Mouse (Mus musculus): Measurements from ENCODE around the gene Cyp2u1.

Gene Cyp2u1

GRCm38 (mm10) chr3:131251601-131252000 is 51.4 kb downstream of the Cyp2u1 start:
- DNase-seq, result no peak

- no peak for DNase-seq
These were observed 52.0 kb downstream of the Cyp2u1 start for GRCm38 (mm10) chr3:131250978-131251377.

- no peak for DNase-seq
These were observed 52.7 kb downstream of the Cyp2u1 start for GRCm38 (mm10) chr3:131250283-131250682.

- DNase-seq, result no peak
These were observed 54.6 kb downstream of the Cyp2u1 start for GRCm38 (mm10) chr3:131248444-131248843.

- DNase-seq, result no peak
These were observed 55.2 kb downstream of the Cyp2u1 start for GRCm38 (mm10) chr3:131247851-131248250.

- no peak for DNase-seq
These were observed 55.6 kb downstream of the Cyp2u1 start for GRCm38 (mm10) chr3:131247447-131247846.

- no peak for DNase-seq
These were observed 56.4 kb downstream of the Cyp2u1 start for GRCm38 (mm10) chr3:131246579-131247046.

- peak; percentile 79 to 83 for DNase-seq
These were observed 57.1 kb downstream of the Cyp2u1 start for GRCm38 (mm10) chr3:131245766-131246578.

Measured in cerebellum, postnatal 14 days (tissue).